Mouse (Mus musculus) 3T3-L1 (cell line): ENCODE data around the gene Sh3gl2.

Source experiments
- DNase-seq: peaks from one replicate; pipeline ENCODE4 v3.0.0-alpha.2; 2015; ENCODE audit warnings: low read depth, low spot score

The Sh3gl2 gene

DNA sequence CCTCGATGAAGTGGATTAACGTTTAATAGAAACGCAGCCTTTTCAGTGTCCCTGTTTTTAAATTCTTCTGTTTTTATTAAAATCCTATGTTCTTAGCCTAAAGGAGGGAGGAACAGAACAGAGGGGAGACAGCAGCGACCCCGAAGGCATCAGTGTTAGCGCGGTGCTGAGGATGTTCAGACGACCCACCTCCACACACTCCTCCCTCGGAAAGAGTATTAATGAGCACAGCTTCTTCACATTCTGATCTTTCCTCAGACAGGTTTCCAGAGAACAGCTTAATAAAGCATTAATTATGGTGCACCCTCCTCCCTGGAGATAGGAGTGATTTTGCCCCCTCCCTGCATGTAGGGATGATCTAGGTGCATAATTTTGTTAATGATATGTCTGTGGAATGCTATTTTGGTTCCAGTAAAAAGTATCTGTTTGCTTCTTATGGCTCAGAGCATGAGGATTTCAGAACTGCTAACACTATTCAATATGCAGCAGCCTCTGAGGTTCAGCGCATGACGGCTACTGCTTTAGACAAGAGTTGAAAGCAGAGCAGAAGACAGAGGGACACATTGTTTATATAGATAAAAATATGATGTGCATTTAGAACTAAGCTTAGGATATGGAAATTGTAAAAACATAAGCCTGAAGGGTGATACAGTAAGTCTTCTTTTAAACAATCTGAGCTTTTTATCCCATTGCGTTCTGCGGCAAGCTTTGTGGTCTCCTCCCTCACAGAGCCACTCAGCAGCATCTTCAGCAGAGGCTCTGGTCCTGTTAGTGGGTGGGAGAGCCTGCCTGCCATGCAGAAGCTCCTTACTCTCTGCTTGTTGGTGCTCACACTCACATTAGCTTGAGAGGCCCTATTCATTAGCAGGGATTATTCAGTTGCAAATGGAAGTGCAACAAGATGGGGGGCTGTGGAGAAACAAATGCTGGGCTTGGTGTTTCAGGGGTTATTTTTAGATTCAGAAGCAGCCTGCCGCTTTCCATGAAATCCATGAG lies 27.8 kb downstream of the Sh3gl2 start:
- DNase-seq: no peak

GRCm38 (mm10) chr4:85241675-85242074 lies 36.7 kb downstream of the Sh3gl2 start:
- no peak for DNase-seq

DNA sequence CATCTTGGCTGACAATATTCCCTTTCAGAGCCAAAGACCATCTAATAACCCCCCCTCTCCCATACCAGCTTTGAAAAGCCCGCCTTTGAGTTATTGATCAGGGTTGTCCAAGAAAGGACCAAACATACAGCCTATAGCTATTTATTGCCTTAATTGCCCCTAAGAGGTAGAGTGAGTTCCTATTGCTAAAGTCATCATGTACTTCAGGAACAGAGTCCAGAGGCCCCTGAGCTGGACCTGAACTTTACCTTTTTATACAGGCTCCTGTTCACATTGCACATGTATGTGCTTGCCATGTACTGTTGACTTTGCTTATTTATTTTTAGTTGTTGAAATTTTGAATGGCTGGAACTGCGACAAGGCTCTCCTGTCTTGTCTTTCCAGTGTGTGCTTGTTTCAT lies 37.6 kb downstream of the Sh3gl2 start:
- no peak for DNase-seq

GRCm38 (mm10) chr4:85248673-85249072 lies 43.7 kb downstream of the Sh3gl2 start:
- no peak for DNase-seq

- no peak for DNase-seq
Observed at GRCm38 (mm10) chr4:85250271-85250670, 45.3 kb downstream of the Sh3gl2 start.

DNA sequence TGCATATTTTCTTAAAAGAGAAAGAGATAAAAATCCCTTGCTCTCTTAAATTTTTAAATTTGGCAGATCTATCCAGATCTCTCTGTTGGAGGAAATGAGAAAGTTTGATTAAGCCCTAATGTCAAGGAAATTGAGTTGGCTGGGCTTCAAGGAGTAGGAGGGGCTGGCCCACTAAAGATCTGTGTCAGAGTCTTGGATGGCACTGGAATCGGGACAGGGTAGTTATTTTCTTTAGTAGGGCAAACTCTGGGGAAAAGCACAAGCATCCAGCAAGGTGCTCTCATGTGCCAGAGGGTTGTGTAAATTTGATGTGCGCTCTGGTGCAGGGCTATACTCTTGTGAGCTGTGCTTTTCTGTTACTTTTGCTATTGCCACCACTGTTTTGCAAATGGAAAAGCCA lies 45.9 kb downstream of the Sh3gl2 start:
- no peak for DNase-seq

GRCm38 (mm10) chr4:85255771-85256389 lies 51.0 kb downstream of the Sh3gl2 start:
- no peak for DNase-seq

DNA sequence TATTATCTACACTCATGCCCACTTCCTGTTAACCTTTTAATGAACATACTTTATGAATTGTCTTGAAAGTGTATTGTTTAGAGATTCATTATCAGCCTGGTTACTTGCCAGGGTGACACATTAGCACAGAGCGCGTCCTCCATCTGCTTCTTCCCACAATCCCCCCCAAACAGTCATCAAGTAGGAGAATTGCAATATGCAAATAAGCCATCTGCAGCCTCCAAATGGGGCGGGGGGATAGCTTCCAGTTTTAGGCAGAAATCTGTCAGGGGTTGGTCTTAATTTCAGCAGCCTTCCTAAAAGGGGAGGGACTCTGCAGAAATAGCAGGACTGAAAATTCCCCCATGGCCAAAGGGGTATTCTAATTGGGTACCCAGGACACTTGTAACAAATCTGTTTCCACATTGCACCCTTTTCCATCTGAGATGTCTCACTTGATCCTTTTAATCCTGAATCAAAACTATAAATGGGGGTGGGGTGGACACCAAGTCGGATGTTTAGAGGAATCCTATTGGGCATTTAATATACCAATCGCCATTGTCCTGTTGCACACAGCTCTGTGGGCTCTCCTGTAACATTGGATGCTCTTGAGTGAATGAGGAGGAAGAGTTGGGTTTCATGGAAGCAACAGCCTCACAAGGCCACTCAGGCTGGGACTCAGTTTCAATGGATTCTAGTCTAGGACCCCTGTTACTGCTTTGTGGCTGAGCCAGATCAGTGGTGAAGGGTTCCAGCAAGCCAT lies 51.7 kb downstream of the Sh3gl2 start:
- DNase-seq: no peak

DNA sequence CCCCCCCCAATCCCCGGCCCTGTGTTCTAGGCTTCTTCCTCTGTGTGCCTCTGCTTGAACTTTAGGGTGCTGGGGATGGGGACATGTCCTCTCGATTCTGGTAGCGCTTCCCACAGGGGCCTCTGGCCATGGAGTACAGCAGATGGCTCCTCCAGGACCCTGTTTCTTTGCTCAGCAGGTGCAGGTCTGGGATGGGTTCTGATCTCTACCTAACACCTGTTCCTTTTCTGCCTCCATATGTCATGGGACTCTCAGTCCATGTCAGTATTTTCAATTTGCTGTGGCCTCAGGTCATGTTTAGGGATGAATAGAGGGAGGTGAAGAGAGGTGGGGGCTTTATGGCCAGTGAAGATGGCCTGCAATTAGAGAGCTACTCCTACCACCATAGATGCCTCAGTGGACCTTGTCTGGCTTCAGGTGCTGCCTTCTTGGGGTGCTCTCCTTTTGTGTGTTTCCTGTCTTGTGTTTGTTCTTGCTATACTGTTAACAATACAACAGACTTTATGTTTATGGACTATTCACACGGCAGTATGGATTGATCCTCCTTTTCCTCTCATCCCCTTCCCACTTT lies 52.9 kb downstream of the Sh3gl2 start:
- no peak for DNase-seq

GRCm38 (mm10) chr4:85260687-85261658 lies 56.0 kb downstream of the Sh3gl2 start:
- DNase-seq: no peak

DNA sequence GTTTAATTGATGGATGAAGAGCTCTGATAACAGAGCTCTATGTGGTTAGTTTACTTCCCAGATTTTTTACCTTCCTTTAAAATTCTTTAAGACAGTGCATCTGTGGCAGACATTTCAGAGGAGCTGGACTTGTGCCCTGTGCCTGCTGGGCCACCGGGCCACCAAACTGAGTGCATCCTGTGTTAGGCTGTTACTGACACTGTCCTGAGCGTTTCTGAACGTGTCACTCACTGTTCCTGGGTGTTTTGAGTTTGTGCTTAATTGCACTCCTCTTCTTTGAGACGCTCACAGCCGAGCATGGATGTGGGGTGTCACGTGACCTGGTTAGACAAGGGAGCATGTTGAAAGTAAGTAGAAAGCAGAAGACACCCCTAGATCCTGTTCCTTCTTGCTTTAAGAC lies 57.2 kb downstream of the Sh3gl2 start:
- DNase-seq: no peak

DNA sequence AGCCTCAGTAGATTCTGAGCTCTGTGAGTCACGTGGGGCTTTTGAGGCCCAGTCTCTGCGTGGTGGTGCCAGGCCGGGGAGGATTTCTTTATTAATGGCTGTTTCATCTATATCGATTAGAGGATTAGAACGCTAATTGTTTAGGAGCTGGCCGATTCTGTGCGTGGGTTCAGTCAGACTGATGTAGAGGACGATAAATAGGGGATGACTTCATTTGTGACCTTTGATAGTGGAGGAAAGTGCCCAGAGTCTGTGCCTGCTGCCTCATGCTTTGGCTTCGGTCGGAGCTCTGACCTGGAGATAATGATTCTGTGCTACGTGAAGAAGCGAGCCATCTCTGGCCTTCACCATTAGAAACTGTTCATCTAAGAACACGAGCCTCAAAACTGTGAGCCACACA lies 57.7 kb downstream of the Sh3gl2 start:
- DNase-seq: no peak

- no peak for DNase-seq
Observed at GRCm38 (mm10) chr4:85267456-85267855, 62.5 kb downstream of the Sh3gl2 start.

DNA sequence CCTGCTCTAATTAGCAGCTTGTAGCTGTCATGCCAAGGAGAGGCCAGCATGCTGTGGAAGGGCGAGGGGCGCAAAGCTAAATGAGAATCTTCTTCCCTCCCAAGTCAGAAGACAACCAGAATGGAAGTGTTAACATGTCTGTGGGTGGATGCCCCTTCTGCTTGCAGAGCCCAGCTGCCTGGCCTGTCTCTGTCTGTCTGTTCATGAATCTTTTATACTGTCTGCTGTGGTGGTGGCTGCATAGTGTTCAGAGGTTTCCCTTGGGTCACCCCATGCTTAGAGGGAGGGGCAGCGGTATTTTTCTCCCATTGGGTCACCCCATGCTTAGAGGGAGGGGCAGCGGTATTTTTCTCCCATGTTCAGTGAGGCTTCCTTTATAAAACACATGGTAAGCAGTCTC lies 68.0 kb downstream of the Sh3gl2 start:
- DNase-seq: no peak

- DNase-seq: no peak
Observed at GRCm38 (mm10) chr4:85273452-85273851, 68.5 kb downstream of the Sh3gl2 start.

GRCm38 (mm10) chr4:85283151-85283550 lies 78.2 kb downstream of the Sh3gl2 start:
- no peak for DNase-seq

DNA sequence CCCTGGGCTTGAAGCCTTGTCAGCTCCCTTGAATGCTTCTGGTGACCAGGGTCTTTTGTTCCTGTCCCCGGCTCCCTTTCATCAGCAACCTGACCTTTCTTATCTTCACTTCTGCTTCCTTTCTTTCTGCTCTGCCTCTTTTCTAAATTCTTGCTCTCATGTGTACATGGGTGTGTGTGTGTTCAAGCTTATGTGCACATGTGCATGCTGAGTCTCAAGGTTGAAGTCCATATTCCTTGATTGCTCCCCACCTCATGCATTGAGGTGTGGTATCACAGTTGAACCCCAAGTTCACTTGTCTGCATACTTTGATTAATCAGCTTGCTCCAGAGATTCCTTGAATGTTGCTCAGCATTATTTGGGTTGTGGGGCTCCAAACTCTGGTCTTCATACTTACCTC lies 85.1 kb downstream of the Sh3gl2 start:
- DNase-seq: no peak

DNA sequence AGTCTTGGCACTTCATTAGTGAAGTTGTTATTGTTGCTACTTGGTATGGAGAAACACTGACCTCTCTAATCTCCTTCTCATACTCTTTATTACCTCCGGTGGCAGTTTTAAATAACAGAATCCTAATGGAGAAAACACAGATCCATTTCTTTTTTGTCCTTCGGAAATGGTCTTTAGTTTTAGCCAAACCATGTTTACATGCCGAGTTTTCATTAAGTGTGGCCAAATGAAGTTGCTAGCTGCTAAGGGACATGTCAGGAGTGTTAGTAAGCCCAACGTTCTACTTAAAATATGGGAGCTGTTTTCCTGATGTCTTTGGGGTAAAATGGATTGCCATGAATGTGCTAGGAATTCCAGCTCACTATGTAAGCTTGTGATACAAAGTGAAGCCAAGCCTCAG lies 86.4 kb downstream of the Sh3gl2 start:
- no peak for DNase-seq

DNA sequence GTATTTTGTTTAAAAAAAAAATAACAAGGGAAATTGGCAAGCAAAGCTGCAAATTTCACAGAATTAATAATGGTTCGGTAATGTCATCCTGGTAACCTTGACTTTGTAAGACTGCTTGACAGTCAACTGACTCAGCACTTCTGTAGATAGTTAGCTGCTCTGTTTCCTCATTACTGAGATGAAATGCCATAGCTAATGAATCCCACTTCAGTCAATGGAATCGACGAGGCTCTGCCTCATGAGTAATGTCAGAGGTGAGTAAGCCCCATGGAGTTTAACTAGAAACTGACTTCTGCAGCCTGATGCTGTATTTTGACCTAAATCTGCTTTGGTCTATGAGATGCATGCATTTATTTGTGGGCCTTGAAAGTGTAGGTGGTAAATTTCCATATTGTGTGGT lies 88.4 kb downstream of the Sh3gl2 start:
- DNase-seq: no peak

DNA sequence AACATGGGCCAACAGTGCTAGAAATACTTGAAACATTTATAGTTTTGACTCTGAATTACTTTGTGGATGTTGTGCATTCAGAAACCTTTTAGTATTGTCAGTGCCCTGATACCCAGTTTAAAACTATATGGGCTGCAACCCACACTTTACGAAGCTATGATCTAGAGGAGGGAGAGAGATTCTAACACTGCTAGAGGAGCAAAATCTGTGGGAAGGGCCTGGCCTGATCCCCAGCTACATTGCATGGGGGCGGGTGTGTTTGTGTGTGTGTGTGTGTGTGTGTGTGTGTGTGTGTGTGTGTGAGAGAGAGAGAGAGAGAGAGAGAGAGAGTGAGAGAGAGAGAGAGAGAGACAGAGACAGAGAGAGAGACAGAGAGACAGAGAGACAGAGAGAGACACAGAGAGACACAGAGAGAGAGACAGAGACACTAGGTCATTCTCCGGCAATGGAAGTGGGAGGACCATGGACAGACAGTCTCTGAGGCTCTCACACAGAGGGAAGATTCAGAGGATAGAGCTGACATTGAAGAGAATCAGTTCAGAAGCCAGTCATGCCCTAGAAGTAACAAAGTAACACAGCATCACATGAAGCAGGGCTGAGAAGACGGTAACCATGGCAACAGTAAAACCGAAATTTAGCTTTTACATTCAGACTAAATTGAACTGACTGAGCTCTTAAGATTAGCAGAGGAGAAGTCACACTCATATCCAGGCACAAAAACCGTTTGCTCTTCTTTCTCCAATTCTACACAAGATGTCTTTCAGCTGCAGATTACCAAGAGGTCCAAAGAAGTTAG lies 95.9 kb downstream of the Sh3gl2 start:
- DNase-seq: no peak
